Mouse (Mus musculus) R1 (cell line): ENCODE measurements around the gene Pak1ip1.

Experiments used
- DNase-seq: peaks from one replicate; pipeline ENCODE4 v3.0.0-alpha.2; 2018; ENCODE audit warnings: low read depth, low spot score

The Pak1ip1 gene

DNA sequence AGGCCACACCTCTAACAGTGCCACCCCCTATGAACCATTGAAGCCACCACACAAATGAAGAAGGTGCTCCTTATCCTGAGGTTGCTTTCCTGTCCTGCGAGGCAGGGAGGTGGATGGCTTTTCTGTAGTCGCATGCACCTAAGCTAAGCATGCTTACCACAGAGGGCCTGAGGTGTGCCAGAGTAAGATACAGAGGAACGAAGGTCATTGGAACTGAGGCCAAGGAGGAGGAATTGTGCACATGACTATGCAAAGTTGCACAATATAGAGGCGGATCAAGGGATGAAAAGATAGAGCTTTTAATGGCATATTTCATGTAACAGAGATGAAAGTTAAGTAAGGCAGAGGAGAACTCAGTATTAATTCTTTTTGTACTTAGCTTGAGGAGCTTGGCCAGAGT is 5.4 kb downstream of the Pak1ip1 start:
- DNase-seq = no peak

DNA sequence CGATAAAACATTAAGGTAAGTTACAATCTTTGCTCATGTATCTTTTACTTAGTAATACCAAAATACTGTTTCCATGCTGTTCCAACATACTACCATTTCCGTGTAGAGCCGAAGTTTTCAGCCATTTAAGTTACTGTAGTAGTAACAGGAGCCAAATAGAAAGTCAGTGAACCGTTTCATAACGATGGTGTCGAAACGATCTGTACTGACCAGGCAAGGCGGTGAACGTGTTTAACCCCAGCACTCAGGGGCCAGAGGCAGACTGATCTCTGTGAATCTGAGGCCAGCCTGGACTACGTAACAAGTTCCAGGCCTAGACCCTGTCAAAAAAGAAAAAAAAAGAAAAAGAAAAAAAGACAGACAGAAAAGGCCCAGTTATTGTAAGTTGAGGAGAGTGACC is 7.4 kb downstream of the Pak1ip1 start:
- no peak for DNase-seq

DNA sequence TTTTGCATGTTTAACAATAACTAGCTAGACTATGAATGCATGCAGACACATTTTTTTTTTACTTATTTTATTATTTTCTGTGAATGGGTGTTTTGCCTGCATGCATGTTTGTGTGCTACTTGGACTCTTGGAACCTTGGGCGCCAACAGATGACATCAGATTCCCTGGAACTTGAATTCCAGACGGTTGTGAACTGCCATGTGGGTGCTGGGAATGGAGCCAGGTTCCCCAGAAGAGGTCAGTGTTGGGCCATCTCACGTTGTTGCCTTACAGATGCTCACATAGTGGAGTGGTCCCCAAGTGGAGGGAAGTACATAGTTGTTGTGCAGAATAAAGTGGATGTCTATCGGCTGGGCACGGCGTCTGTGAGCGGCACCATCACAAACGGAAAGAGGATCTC is 8.1 kb downstream of the Pak1ip1 start:
- peak; percentile 68 for DNase-seq

DNA sequence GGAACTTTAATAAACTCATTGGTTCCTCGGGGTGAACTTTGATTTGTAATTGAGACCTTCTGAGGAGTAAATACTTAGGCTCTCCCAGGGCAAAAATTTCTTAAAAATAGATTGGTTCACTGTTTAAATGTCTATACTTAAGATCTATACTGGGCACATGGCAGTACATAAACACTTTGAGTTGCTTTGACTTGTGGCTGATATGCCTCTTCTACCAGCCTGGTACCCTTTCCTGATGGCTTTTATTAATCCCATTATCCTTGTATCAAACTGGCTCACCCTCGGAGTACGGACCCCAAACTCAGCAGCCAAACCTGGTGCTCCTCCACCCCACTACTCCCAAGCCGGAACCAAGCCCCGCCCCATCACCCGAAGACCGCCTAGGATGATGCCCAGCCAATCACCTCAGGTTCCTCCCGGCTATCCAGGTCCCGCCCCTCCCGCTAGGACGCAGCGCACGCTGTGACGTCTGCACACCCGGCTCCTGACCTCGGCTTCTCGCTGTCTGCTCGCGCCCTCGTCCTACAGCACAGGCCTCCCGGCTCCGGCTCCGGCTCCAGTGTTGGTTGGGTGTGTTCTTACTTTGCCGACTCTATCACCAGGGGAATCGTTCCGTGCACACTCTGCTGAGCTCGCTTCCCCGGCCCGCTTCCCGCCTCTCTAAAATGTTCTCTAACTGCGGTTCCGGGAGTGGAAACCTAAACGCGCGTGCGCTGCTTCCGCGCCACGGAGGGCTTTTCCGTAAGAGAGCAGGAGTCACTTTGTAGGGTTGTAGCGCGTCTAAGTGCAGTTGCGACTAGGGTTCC is 15.2 kb downstream of the Pak1ip1 start, which contains the start of gene Tmem14c:
Gene Tmem14c, plus strand, starts transcription at position 464 of the 806 bp plus-strand sequence.
- peak; percentile 96 for DNase-seq

DNA sequence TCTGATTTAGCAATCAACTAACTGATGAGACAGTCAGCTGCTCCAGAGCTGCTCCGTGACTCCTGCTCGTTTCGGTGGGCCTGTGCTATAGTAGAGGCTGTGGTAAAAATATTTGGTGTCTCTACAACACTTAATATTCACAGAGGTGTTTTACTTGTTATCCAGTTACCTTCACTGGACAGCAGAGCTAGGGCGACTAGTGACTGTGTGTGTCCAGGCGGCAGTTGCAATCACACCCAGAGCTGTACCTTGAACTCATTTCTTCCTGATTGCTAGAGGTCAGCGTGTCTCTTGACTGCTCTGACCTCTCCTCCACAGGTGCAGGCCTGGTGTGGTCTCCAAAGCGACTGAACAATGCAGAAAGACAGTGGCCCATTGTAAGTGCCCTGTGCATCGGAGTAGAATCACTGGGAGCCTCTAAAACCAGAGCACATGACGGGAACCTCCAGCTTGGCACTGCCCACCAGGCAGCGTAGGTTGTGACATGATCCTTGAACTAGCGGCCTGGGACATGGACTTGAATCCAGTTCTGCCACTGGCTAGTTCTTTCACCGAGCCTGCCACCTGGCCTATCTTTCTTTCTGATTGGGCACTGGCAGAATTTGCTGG is 16.1 kb downstream of the Pak1ip1 start:
- no peak for DNase-seq

DNA sequence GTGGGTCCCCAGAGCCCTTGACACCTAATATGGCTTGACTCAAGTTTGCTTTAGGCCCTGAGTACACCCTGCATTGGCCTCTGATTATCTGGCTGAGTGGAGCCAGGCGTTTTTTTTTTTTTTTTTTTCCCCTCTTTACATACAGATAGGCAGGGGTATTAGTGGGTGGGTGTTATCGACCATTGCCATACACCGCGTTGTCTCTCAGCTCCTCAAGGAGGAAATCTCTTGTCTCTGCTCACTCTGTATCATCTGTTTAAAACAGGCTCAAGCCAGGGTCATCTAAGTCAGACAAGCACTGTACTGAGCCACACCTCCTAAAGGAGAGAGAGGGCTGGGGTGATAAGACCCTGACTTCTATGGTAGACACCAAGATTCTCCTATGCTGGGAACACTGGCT is 17.0 kb downstream of the Pak1ip1 start:
- DNase-seq = no peak

DNA sequence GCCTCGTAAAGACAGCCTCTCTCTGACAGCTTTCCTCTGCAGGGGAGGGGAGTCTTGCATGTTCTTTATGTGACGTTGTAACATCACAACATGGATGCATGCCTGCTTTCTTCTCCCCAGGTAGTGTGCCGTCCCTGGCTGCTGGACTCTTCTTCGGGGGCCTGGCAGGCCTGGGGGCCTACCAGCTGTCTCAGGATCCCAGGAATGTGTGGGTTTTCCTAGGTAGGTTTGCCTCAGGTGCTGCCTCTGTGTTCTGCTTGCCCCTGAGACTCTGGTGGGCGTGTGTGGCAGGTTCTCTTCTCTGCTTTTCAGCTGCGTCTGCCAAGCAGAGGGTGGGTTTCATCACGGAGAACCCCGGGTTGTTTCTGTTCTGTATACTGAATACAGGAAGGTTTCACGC is 17.4 kb downstream of the Pak1ip1 start:
- no peak for DNase-seq

DNA sequence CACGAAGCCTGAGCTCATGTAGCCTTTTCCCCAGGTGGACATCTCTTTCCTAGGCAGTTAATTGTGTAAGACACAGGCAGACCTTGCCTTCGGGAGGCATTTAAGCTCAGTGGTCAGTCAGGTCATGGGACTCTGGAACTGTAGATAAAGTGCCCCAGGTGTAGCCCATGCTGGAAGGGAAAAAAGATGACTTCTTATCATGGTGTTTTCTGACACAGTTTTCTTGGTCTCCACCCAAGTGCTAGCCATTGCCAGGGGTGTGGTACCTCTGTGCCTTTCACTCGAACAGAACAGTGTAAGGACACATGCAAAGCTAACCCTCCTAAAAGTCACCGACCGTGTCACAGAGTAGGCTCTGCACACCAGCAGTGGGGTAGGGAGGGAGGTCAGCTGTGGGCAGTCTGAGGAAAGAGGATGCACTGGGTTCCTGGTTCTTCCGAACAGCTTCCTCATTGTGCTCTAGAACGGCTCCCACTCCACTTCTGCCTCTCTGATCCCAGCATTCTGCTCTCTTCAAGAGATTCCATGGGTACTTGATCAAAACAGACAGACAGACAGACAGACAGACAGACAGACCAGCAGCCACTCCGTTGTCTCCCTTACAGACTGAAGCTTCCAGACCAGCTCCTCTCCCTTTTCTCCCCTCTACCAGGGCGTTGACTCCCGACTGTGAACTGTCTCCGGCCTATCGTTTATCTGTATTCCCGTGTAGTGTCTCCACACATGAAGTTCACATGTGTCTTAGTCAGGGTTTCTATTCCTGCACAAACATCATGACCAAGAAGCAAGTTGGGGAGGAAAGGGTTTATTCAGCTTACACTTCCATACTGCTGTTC is 18.2 kb downstream of the Pak1ip1 start:
- no peak for DNase-seq

DNA sequence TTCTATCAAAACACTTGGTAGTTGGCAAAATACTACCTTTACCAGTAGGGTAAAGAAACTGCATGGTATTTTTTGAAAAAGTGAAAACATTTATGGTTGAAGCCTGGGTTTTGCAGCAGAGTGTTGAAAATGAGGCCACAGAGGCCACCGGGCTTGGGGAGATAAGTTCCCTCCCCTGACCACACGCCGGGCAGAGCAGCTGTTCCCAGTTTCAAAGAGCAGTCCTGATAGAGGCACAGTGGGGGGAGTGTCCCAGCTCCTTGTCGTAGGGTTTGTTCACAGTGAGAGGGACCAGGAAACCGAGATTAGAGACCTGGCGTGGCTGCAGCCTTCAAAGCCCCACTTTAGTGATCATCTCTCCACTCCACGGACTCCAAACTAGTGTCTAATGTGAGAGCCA is 19.7 kb downstream of the Pak1ip1 start:
- DNase-seq = no peak

DNA sequence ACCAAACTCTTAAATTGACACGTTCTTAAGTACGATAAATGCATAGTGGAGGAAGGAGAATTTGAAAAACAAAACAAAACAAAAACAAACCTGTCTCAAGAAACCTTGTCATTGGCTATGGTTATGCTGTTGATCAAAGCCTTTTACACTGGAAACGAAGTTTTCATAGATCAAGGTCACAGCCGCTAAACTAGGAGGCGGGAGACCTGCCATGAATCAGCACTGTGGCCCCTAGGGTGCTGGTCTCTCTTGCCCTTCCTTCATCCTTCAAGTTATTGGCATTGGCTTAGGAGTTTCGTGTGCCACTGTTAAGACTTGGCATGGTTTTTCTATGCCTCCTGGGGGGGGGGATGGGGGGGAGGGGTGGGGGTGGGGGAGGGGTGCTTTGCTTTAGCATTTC is 20.8 kb downstream of the Pak1ip1 start:
- no peak for DNase-seq

DNA sequence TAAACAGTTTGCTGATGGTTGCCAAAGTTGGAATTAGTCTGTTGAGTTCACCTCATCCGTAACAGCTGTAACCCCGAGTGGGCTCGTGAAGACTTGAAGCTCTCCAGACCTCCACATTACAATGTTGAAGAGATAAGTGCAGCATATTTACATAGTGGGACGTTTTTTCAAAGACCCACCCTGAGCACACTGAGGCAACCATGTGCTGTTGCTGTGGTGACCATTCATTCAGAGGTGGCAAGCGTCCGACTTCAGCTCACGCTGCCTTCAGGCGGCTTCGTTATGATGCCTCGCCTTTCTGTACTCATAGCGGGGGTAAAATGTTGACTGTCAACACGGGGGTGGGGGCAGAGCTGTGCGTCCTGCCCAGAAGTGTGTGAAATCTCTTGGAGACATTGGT is 21.3 kb downstream of the Pak1ip1 start:
- DNase-seq = peak; percentile 64

DNA sequence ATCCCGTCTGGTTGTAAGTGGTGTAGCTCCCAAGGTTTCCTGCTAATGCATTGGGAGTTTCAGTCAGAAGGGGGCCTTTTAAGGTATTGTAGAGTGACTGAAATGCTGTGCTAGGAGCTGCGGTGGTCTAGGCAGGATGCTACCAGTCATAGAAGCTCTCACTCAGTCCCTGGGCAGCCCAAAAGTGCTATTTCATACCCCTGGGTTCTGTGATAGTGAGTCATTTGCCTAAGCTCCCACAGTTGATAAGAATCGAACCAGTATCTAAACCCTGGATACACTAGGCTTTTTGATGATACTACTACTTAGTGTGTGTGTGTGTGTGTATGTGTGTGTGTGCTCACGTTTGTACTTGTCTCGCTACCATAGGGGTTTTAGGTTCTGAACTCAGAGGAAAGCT is 29.3 kb downstream of the Pak1ip1 start:
- no peak for DNase-seq

DNA sequence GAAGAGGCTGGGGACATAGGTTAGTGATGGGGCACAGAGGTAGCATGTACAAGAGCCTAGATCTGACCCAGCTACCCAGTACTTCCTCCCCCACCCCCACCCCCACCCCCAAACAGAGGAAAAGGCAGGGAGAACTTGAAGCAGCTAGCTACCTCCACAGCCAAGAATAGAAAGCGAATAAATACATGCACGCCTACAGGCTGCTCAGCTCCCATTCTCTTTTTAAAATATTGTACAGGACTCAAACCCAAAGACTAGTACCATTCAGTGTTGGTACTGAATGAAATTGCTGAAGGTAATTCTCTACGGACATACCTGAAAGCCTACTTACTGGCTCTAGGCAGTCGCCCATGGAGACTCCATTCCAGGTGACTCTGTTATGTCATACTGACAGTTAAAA is 41.7 kb downstream of the Pak1ip1 start:
- DNase-seq = no peak

DNA sequence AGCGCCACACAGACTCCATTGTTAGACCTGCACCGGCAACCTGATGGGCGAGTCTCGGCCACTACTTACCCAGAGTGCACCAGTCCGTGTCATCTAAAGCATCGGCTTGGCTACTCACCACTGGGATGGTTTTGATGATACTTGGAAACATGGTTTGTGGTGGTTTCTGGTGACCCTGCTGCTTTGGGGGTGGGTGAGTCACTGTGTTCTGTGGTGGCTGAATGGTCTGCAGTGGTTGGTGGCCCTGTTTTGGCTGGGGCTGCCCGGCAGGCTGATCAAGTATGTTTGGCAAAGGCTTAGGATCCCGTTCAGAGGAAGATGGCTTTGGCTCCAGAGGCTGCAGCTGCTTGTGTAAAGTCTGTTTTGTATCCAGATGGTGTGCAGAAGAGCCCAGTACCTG is 45.1 kb downstream of the Pak1ip1 start:
- no peak for DNase-seq

DNA sequence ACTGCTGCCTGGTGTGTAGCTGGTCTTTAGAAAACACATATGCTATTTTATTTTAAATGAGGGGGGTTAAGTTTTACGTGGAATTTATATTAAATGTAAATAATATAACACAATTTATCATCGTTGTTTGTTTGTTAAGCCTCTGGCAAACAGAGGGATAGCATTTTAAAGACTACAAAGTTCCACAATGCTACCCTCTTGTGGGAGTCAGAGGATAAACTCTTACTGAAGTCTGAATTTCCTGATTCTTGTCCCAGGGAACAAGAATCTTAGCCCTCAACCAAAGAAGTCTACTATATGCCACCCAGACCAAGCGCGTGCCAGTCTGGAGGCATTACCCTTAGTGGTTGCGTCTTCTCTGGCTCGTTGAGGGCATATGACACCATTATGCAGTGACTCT is 46.5 kb downstream of the Pak1ip1 start:
- no peak for DNase-seq

DNA sequence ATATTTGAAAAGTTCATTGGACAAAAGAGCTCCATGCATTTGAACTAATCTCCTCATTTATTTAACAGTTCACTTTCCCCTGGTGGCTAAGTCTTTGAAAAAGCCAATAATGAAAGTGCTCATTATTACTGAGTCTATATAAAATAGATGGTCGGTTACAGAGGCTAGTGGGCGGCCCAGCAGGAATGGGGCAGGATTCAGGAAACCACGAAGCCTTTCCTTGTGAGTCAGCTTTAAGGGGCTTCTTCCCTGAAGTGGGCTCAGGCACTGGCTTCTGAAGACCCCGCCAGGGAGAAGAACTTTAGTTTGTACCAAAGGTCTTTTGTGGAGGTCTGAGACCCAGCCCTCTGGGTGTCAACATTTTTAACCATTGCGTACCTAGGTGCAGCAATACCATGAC is 51.1 kb downstream of the Pak1ip1 start:
- DNase-seq = no peak
